Mouse (Mus musculus) MEL (cell line): Measurements from ENCODE around the gene Pik3ip1.

Experiments
- CTCF ChIP-seq, 3 experiments: IDR thresholded peaks in 2 of 3; conservative IDR thresholded peaks in 1 of 3; 2 replicates each; pipeline ENCODE4 v1.5.1; 2011 to 2012; ENCODE audit warnings: low read length in 3 of 3, low read depth in 2 of 3, mild to moderate bottlenecking in 2 of 3, improper control_type of control experiment in 1 of 3, inconsistent platforms in 1 of 3, mixed read lengths in 1 of 3, moderate library complexity in 1 of 3; ENCODE audit not compliant: control insufficient read depth in 1 of 3, insufficient read depth in 1 of 3, poor library complexity in 1 of 3, severe bottlenecking in 1 of 3
- EP300 ChIP-seq, 2 experiments: IDR thresholded peaks; 2 replicates each; pipeline ENCODE4 v1.6.1; 2011; ENCODE audit warnings: improper control_type of control experiment in 2 of 2, low read length in 2 of 2, low read depth in 1 of 2, mild to moderate bottlenecking in 1 of 2
- ETS1 ChIP-seq: IDR thresholded peaks from 2 replicates; pipeline ENCODE4 v1.6.1; 2012; ENCODE audit warnings: low read depth, mild to moderate bottlenecking, inconsistent platforms, low read length, improper control_type of control experiment, moderate library complexity
- MAZ ChIP-seq: IDR thresholded peaks from 2 replicates; pipeline ENCODE4 v1.6.1; 2012; ENCODE audit warnings: low read depth, mild to moderate bottlenecking, inconsistent platforms, low read length, improper control_type of control experiment
- MEF2A ChIP-seq: IDR thresholded peaks from 2 replicates; pipeline ENCODE4 v1.6.1; 2014; ENCODE audit warnings: low read depth, mild to moderate bottlenecking, inconsistent platforms, low read length, improper control_type of control experiment; ENCODE audit not compliant: poor library complexity, insufficient replicate concordance, severe bottlenecking; ENCODE audit errors: extremely low read depth
- NELFE ChIP-seq: IDR thresholded peaks from 2 replicates; pipeline ENCODE4 v1.6.1; 2011; ENCODE audit warnings: low read depth, low read length, improper control_type of control experiment
- POLR2A ChIP-seq, 2 experiments: IDR thresholded peaks; 2 replicates each; pipeline ENCODE4 v1.6.1; 2011 to 2012; ENCODE audit warnings: low read length in 2 of 2, mild to moderate bottlenecking in 2 of 2, control low read depth in 1 of 2, improper control_type of control experiment in 1 of 2, low read depth in 1 of 2, moderate library complexity in 1 of 2; ENCODE audit not compliant: control insufficient read depth in 1 of 2, insufficient read depth in 1 of 2, poor library complexity in 1 of 2
- USF2 ChIP-seq, 2 experiments: IDR thresholded peaks; 2 replicates each; pipeline ENCODE4 v1.6.1; 2011 to 2012; ENCODE audit warnings: improper control_type of control experiment in 2 of 2, low read length in 2 of 2, borderline replicate concordance in 1 of 2, inconsistent platforms in 1 of 2, low read depth in 1 of 2, mild to moderate bottlenecking in 1 of 2; ENCODE audit not compliant: insufficient read depth in 1 of 2

- TF ChIP-seq MAZ (no peak), MEF2A (no peak), USF2 (IDR thresholded peaks at IDR 0.05; ENCODE audit: borderline replicate concordance in 1 of 2, insufficient read depth in 1 of 2, low read depth in 1 of 2, low read length in 2 of 2) (no peak), NELFE (no peak), EP300 (IDR thresholded peaks at IDR 0.05; ENCODE audit: low read depth in 1 of 2, low read length in 2 of 2) (no peak), POLR2A (IDR thresholded peaks at IDR 0.05; ENCODE audit: control insufficient read depth in 1 of 2, insufficient read depth in 1 of 2, low read depth in 1 of 2, low read length in 2 of 2, poor library complexity in 1 of 2) (no peak), CTCF (IDR thresholded peaks at IDR 0.05 in 2 of 3, conservative IDR thresholded peaks at IDR 0.05 in 1 of 3; ENCODE audit: control insufficient read depth in 1 of 3, insufficient read depth in 1 of 3, low read depth in 2 of 3, low read length in 3 of 3, poor library complexity in 1 of 3, severe bottlenecking in 1 of 3) (no peak), ETS1 (no peak)
Observed at GRCm38 (mm10) chr11:3337173-3337955, 7.2 kb downstream of the Pik3ip1 start.
